Mouse (Mus musculus) kidney, adult 18-20 months (tissue): ENCODE results near the gene Bad.
A peak's percentile ranks its signal among the peaks of the same experiment; 100 is the strongest.

ENCODE experiments used
- DNase-seq: peaks from one replicate; pipeline ENCODE4 v3.0.0; 2021

Gene Bad

GRCm38 (mm10) chr19:6969665-6970381, 28.2 kb downstream of the Bad start:
- DNase-seq: peak; percentile 82

DNA sequence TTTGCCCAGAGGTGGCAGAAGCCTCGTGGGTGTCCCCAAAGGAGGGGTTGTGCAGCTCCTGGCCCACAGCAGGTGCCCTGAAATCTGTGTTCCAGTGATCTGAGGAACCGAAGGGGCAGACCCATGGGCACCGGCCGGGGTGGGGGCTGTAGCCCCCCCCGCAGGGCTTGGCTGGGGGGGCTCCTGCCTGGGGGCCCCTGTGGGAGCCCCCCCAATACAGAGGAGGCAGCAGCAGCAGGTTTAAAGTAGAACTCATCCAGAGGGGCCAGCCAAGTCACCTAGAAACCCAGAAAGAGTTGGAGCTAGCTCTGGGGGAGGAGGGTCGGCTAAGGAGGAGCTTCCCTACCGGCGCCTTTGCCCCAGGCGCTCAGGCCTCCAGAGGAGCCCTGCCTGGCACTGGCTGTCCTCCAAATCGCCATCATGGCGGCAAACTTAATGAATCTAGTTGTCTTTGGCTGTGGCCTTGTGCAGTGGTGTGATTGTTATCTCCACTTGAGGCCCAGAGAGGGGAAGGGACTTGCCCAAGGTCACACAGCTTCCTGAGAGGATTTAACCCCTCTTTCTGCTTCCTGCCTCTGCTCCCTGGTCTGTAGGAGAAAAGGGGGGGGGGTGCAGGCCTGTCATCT, 28.9 kb downstream of the Bad start:
- no peak for DNase-seq

DNA sequence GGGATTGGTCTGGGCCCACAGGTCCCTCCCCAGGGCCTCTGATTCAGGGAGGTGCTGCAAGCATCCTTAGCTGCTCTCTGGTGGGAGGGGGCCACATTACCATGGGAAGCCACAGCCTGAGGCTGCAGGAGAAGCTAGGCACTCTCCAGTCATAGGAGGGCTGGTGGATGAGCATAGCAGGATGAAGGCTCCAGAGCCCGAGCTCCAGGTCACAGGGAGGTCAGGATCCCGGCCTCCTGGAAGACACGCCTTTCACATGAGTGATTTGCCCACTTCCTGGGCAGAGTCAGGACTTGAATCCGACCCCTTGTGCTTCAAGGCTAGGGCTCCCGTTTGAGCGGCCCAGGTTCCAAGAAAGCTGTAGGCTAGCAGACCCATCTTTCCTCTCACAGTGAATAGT, 30.0 kb downstream of the Bad start:
- DNase-seq: no peak

DNA sequence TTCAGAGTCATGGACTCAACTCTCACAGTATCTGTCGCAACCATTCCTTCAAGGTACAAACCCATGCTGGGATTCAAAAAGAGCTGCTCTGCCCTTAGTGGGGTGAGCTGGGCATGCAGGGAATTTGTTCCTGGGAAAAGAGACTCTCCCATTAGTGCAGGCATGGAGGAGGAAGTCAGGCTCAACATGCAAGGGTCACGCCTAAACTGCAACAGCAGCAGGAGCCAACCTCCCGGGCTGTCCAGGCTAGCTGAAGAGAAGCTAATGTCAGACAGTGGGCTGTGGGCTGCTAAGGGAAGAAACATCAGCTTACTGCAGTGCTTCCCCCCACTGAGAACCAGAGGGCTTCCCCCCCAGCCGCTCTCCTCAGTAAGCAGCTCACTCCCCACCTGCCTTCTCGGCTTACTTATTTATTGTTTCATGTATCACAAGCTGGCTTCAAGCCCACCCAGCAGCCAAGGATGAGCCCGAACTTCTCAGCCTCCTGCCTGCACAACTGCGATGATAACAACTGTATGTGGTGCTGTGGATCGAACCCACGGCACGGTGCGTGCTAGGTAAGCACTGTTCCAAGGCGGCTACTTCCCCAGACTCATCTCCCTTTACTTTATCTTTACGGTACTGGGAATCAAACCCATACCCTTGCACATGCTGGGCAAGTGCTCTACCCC, 30.7 kb downstream of the Bad start:
- no peak for DNase-seq

- DNase-seq: no peak
These were observed 32.0 kb downstream of the Bad start for GRCm38 (mm10) chr19:6973581-6974190.

- DNase-seq: peak; percentile 76
These were observed 32.8 kb downstream of the Bad start, which contains the start of gene Ppp1r14b for GRCm38 (mm10) chr19:6974211-6975205. Gene Ppp1r14b (plus strand): TSS chr19:6974968.

DNA sequence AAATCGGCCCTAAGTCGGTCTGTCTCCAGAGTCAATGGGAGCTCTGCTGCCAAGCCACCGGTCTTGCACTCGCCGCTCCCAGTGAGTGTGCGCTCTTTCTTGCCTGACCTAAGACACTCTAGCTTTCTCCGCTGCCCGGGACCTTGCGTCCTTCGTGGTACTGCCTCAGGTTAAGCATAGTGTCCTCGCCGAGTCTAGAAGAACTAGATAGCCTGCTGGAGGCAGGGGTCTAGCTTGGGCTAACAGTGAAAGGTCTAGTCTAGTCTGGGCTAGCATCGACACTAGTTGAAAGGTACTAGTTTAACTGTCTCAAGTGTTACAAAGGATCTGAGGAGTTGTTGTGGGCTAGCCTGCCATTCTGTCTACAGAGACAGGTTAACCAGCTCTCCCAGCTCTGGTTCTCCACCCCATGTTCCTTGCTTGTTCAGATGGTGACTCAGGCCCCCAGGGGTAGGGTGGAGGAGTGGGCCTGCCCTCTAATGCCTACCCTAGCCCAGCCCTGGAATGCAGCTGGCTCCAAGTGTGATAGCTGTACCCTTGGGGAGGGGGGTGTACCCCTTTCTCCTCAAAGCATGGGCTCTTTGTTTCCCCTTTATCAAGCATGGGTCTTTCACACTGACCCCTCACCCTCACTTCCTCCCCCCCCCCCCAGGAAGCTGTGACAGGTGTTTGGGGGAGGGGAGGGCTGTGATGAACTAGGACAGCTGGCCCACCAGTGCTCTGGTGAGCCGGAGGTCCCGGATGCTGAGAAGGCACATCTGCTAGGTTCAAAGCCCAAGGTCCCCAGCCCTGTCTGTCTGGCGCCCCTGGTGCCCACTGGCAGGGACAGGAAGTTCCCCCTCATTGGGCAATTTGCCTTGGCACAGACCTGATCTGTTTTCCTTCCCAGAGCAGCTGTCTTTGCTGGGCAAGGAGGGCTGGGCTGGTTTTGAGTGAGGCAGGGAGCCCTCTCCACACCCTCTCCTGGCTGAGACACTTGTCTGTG, 34.2 kb downstream of the Bad start, which contains the start of gene Plcb3:
Gene Plcb3, minus strand, starts transcription at position 934 of the 985 bp plus-strand sequence.
- DNase-seq: peak; percentile 65

GRCm38 (mm10) chr19:6977759-6978638, 36.3 kb downstream of the Bad start:
- no peak for DNase-seq

GRCm38 (mm10) chr19:6978639-6978974, 36.9 kb downstream of the Bad start:
- DNase-seq: no peak

- no peak for DNase-seq
These were observed 37.4 kb downstream of the Bad start for GRCm38 (mm10) chr19:6979001-6979479.

GRCm38 (mm10) chr19:6979486-6980380, 38.1 kb downstream of the Bad start:
- peak; percentile 99 for DNase-seq

GRCm38 (mm10) chr19:6980381-6981093, 38.9 kb downstream of the Bad start, which contains the start of gene Fkbp2:
Gene Fkbp2 (minus strand): TSS chr19:6980501.
- DNase-seq: peak; percentile 99

GRCm38 (mm10) chr19:6981465-6981864, 39.8 kb downstream of the Bad start:
- no peak for DNase-seq

DNA sequence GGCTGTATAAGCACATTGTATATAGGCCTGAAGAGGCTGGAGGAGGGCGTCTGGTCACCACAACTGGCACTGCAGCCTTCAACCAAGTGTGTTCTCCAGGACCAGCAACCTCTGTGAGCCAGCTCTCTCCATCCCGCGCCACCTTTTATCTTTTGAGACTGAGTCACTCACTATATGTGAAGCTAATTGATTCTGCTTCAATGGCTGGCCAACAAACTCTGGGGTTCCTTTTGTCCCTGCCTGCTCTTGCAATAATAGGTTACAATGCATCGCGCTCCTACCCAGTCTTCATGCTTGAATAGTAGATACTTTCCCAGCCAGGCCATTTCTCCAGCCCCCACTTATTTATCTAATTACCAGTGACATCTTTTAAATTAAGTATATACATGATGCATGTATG, 42.0 kb downstream of the Bad start:
- DNase-seq: no peak

DNA sequence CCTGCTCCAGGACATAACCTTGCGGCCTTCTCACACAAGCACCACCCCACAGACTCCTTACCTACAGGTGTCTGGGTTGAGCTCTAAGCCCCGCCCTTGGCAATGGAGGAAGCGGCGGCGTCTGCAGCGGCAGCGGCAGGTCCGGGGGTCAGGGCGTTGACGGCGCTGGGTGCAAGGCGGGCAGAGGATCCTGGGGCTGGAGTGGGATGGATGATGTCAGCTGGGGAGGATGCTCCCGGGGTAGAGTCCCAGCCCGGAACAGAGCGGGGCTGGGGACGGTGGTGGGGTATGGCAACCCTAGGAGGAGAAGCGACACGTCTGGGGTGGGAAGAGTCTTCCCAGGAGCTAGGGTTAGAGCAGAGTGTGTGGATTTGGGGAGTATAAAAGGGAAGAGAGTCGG, 43.6 kb downstream of the Bad start:
- DNase-seq: no peak

DNA sequence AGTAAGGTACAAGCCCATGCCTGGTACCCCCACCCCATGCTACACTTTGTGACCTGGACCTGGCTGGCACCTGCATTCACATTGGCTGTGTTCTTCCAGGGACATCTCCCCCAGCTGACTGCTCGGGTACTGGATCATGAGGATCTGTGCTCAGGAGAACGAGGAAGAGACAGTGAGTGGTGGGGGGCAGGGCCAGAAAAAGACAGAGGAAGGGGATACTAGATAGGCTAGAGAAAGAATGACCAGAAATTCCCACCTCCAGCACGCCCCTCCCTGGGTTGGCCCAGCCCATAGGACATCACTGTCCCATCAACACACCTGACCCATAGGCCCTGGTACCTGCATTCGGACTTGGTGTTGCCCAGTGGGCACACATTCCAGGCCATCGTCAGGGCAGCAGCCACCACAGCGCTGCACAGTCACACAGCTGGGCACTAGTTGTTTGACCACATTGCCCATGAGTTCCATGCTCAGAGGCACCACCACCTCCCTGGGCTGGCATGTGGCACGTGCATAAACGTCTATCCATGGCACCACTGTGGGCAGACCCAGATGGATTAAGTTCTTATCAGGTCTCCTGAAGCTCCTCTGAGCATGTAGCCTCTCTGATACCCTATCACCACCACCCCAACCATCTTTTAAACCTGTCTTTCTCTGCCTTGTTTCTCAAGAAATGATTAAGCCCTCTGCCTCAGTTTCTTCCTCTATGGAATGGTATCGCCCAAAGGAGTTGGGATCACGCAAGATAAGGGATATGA, 44.5 kb downstream of the Bad start:
- DNase-seq: no peak
